Mouse (Mus musculus): Measurements from ENCODE around the gene Acot5. TPM values are rescaled to one million over a fixed set of nuclear protein-coding genes. Genes with fewer than 3 reads are reported as not detected.

Gene Acot5
- total RNA-seq (2023): 0.40 TPM

DNA sequence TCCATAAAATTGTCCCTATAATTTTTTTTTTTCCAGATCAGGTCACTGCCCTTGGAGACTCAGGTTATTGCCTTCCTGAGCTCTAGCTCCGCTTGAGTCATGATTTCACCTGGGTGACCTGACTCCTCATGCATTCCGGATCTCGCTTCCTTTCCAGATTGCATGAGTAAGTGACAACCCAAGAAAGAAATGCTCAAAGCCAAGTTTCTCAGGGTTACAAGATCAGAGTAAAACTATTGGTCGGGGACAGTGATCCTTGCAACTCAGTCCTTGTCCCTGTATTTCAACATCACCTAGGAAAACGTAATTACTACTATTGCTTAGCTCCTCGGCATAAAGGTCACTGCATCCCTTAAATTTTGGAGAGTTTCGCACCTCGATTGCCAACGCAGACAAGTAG is at the start of gene Acot5:
Gene Acot5 (plus strand): TSS at position 340 of the 400 bp plus-strand sequence.

GRCm38 (mm10) chr12:84038241-84038640 is 30.9 kb upstream of the Acot5 start, which contains the start of gene Acot4:
Acot4 (plus strand) TSS chr12:84038379.

GRCm38 (mm10) chr12:84038691-84039111 is 30.4 kb upstream of the Acot5 start, which contains the start of gene Gm49366:
Gm49366 (plus strand) TSS chr12:84038935.

DNA sequence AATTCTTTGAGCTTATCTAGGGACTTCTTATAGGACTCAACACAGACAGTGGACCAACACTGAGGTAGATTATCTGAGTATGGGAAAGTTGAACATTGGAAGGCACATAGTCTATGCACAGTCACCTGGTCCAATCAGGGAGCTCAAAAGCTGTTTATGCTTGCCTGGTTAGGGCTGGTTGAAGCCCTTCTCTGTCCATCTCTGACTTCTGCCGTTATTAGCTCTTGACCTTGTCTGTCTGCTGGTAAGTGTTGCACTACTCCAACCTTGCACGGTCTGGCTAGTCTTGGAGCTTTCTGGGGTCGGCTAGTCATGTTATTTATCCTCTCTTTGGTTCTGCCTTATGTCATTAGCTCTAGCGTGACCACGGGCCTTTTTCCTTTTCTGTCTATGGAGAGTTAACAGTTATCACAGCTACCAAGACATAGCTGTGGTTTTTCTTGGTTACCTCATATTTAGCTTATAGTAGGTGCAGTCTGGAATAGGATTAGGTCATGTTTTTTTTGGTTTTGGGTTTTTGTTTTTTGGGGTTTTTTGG is 17.1 kb upstream of the Acot5 start, which contains the start of gene Acot3:
Gene Acot3 (plus strand): TSS at position 208 of the 538 bp plus-strand sequence.

DNA sequence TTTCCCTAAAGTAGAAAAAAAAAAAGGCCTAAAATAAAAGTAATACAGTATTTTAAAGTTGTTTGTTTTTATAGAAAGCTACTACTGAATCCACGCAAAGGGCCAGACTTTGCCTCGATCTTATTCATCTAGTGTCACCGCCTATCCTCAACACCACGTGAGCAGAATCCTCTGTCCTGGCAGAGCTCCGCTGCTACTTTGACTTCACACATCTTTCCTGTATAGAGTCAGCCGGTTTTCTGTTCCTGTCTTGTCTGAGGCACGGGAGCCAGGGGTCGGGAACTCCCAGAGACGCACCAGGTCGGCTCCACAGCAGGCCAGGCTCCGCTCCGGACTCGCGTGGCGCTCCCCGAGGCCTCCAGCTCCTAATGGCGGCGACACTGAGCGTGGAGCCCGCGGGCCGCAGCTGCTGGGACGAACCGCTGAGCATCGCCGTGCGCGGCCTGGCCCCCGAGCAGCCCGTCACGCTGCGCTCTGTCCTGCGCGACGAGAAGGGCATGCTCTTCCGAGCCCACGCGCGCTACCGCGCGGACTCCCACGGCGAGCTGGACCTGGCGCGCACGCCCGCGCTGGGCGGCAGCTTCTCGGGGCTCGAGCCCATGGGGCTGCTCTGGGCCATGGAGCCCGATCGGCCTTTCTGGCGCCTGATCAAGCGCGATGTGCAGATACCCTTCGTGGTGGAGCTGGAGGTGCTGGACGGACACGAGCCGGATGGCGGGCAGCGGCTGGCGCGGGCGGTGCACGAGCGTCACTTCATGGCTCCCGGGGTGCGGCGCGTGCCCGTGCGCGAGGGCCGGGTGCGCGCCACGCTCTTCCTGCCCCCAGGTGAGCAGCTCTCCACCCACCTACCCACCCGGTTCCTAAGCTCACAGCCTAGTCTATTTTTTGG is 31.7 kb downstream of the Acot5 start, which contains the start of gene Acot6:
Gene Acot6 (plus strand): TSS at position 51 of the 889 bp plus-strand sequence.

DNA sequence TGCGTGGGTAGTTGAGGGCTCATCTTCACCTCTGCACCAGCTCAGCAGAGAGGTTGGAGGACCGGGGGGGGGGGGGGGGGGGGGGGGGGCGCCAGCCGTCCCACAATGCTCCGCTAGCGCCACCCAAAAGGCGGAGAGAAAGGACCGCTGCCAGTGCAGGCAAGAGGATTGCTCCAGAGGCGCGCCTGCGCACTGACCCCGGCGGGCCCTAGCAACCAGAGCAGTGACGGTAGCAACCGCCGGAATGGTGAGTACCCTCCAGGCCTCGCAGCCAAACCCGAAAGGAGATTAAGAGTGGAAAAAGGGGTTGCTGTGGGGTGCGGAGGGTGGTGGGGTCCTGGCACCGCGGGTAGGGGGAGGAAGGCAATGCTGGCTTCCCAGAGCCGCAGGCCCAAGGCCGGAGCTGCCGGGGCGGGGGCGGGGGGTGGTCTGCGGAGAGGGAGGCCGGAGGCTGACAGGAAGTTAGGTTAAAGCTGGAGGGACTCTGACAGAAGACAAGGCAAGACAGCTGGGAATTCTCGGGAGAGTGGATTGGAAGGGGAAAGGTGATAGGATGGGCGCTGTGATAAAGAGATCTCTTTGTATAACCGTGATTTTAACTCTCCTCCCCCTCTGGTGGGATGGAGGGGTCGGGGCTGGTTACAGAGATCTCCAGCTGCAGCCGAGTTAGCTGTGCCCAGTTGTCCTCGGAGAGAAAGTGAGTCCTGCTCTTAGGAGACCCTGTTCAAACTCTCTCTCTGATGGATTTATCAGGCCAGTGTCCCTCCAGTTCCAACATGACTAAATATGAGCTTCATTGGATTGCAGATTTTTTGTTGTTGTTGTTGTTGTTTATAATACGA is 45.2 kb downstream of the Acot5 start, which contains the start of gene Dnal1:
Gene Dnal1 (plus strand): TSS at position 214 of the 842 bp plus-strand sequence.

Other genes with a start within 250 kb of the Acot5 start
- gene Numb, start 147.4 kb upstream of the Acot5 start, total RNA-seq (2023): 71.5 TPM
- gene Riox1, start 118.7 kb upstream of the Acot5 start, total RNA-seq (2023): 24.7 TPM
- gene Heatr4, start 84.5 kb upstream of the Acot5 start, total RNA-seq (2023): not detected
- 57.0 TPM for gene Acot2, start 81.5 kb upstream of the Acot5 start, total RNA-seq (2023)
- gene Acot1, start 59.8 kb upstream of the Acot5 start, total RNA-seq (2023): 10.5 TPM
- gene Acot4, start 30.9 kb upstream of the Acot5 start, total RNA-seq (2023): not detected
- not detected for gene Gm49366, start 30.4 kb upstream of the Acot5 start, total RNA-seq (2023)
- not detected for gene Acot3, start 17.2 kb upstream of the Acot5 start, total RNA-seq (2023)
- 2.8 TPM for gene Acot6, start 31.3 kb downstream of the Acot5 start, total RNA-seq (2023)
- 1.2 TPM for gene Dnal1, start 45.0 kb downstream of the Acot5 start, total RNA-seq (2023)
- gene Pnma1, start 79.2 kb downstream of the Acot5 start, total RNA-seq (2023): 9.3 TPM
- gene Elmsan1, start 149.6 kb downstream of the Acot5 start, total RNA-seq (2023): 131 TPM
- 18.7 TPM for gene Ptgr2, start 215.9 kb downstream of the Acot5 start, total RNA-seq (2023)
- gene Zfp410, start 247.5 kb downstream of the Acot5 start, total RNA-seq (2023): 76.3 TPM